Mouse (Mus musculus) MEL (cell line): ENCODE data around the gene 1700088E04Rik. TPM values are rescaled to one million over a fixed set of nuclear protein-coding genes. Genes with fewer than 3 reads are reported as not detected.

ENCODE experiments used
- DNase-seq: peaks from one replicate; pipeline ENCODE4 v3.0.0; 2011; ENCODE audit warnings: low read depth, low spot score
- H3K27ac ChIP-seq: 2 replicates; pipeline ENCODE4 v1.5.1; 2012; ENCODE audit warnings: low read depth, mild to moderate bottlenecking, control low read depth, low read length, moderate library complexity; ENCODE audit not compliant: control insufficient read depth
- H3K27me3 ChIP-seq, 2 experiments: fragments of 150-350 bp in 1 of 2; sonication (generic) in 1 of 2; 2 replicates each; pipeline ENCODE4 v1.6.1; 2012; ENCODE audit warnings: low read length in 2 of 2, mild to moderate bottlenecking in 2 of 2, improper control_type of control experiment in 1 of 2, moderate library complexity in 1 of 2; ENCODE audit not compliant: insufficient read depth in 2 of 2, control insufficient read depth in 1 of 2
- H3K36me3 ChIP-seq, 2 experiments: 2 replicates each; pipeline ENCODE4 v1.6.1; 2012 to 2014; ENCODE audit warnings: low read length in 2 of 2, improper control_type of control experiment in 1 of 2, inconsistent platforms in 1 of 2, mild to moderate bottlenecking in 1 of 2; ENCODE audit not compliant: insufficient read depth in 2 of 2, control insufficient read depth in 1 of 2
- H3K4me1 ChIP-seq, 2 experiments: fragments of 150-350 bp in 1 of 2; sonication (generic) in 1 of 2; 2 replicates each; pipeline ENCODE4 v1.6.1; 2012; ENCODE audit warnings: low read length in 2 of 2, improper control_type of control experiment in 1 of 2, mild to moderate bottlenecking in 1 of 2; ENCODE audit not compliant: insufficient read depth in 2 of 2, control insufficient read depth in 1 of 2
- H3K4me3 ChIP-seq, 2 experiments: fragments of 150-350 bp in 1 of 2; sonication (generic) in 1 of 2; 2 replicates each; pipeline ENCODE4 v1.5.1; 2012; ENCODE audit warnings: low read depth in 2 of 2, low read length in 2 of 2, mild to moderate bottlenecking in 2 of 2, moderate library complexity in 2 of 2, control low read depth in 1 of 2, improper control_type of control experiment in 1 of 2; ENCODE audit not compliant: control insufficient read depth in 1 of 2, insufficient read depth in 1 of 2
- H3K79me2 ChIP-seq: 2 replicates; pipeline ENCODE4 v1.6.1; 2012; ENCODE audit warnings: mild to moderate bottlenecking, low read length, moderate library complexity; ENCODE audit not compliant: control insufficient read depth, poor library complexity, insufficient read depth
- H3K9ac ChIP-seq: 2 replicates; pipeline ENCODE4 v1.6.1; 2012; ENCODE audit warnings: low read depth, mild to moderate bottlenecking, control low read depth, low read length, moderate library complexity; ENCODE audit not compliant: control insufficient read depth, poor library complexity, severe bottlenecking
- H3K9me3 ChIP-seq: fragments of 150-350 bp; sonication (generic); replicated peaks from 2 replicates; pipeline ENCODE4 v1.6.1; 2012; ENCODE audit warnings: mild to moderate bottlenecking, low read length, improper control_type of control experiment, moderate library complexity; ENCODE audit not compliant: insufficient read depth
- BHLHE40 ChIP-seq: IDR thresholded peaks from 2 replicates; pipeline ENCODE4 v1.6.1; 2012; ENCODE audit warnings: low read depth, mild to moderate bottlenecking, inconsistent platforms, low read length, improper control_type of control experiment, borderline replicate concordance
- CHD1 ChIP-seq: IDR thresholded peaks from 2 replicates; pipeline ENCODE4 v1.6.1; 2012; ENCODE audit warnings: low read depth, mild to moderate bottlenecking, inconsistent platforms, low read length, improper control_type of control experiment
- CHD2 ChIP-seq: IDR thresholded peaks from 2 replicates; pipeline ENCODE4 v1.6.1; 2011; ENCODE audit warnings: low read length, improper control_type of control experiment
- E2F4 ChIP-seq: IDR thresholded peaks from 2 replicates; pipeline ENCODE4 v1.6.1; 2011; ENCODE audit warnings: low read depth, low read length, improper control_type of control experiment, borderline replicate concordance
- ELF1 ChIP-seq: IDR thresholded peaks from 2 replicates; pipeline ENCODE4 v1.6.1; 2014; ENCODE audit warnings: low read depth, mild to moderate bottlenecking, inconsistent platforms, low read length, improper control_type of control experiment, moderate library complexity
- GATA1 ChIP-seq: IDR thresholded peaks from 2 replicates; pipeline ENCODE4 v1.6.1; 2011; ENCODE audit warnings: low read depth, low read length, improper control_type of control experiment
- HCFC1 ChIP-seq: IDR thresholded peaks from 2 replicates; pipeline ENCODE4 v1.6.1; 2012; ENCODE audit warnings: low read depth, mild to moderate bottlenecking, inconsistent platforms, low read length, improper control_type of control experiment, moderate library complexity
- JUND ChIP-seq: IDR thresholded peaks from 2 replicates; pipeline ENCODE4 v1.6.1; 2011; ENCODE audit warnings: low read depth, mild to moderate bottlenecking, improper control_type of control experiment, low read length
- KAT2A ChIP-seq: conservative IDR thresholded peaks from 2 replicates; pipeline ENCODE4 v1.6.1; 2012; ENCODE audit warnings: low read depth, low read length, improper control_type of control experiment, inconsistent platforms
- MAFK ChIP-seq: IDR thresholded peaks from 2 replicates; pipeline ENCODE4 v1.6.1; 2011; ENCODE audit warnings: low read depth, mild to moderate bottlenecking, low read length, improper control_type of control experiment, borderline replicate concordance
- MEF2A ChIP-seq: IDR thresholded peaks from 2 replicates; pipeline ENCODE4 v1.6.1; 2014; ENCODE audit warnings: low read depth, mild to moderate bottlenecking, inconsistent platforms, low read length, improper control_type of control experiment; ENCODE audit not compliant: poor library complexity, insufficient replicate concordance, severe bottlenecking; ENCODE audit errors: extremely low read depth
- MYB ChIP-seq: IDR thresholded peaks from 2 replicates; pipeline ENCODE4 v1.6.1; 2011; ENCODE audit warnings: mild to moderate bottlenecking, low read depth, low read length, improper control_type of control experiment
- MYC ChIP-seq: IDR thresholded peaks from 2 replicates; pipeline ENCODE4 v1.6.1; 2011; ENCODE audit warnings: low read depth, mild to moderate bottlenecking, low read length, improper control_type of control experiment, moderate library complexity
- NELFE ChIP-seq: IDR thresholded peaks from 2 replicates; pipeline ENCODE4 v1.6.1; 2011; ENCODE audit warnings: low read depth, low read length, improper control_type of control experiment
- NRF1 ChIP-seq: IDR thresholded peaks from 2 replicates; pipeline ENCODE4 v1.6.1; 2014; ENCODE audit warnings: low read depth, mild to moderate bottlenecking, inconsistent platforms, low read length, improper control_type of control experiment, moderate library complexity; ENCODE audit not compliant: poor library complexity, insufficient read depth, severe bottlenecking
- POLR2A ChIP-seq, 2 experiments: IDR thresholded peaks; 2 replicates each; pipeline ENCODE4 v1.6.1; 2011 to 2012; ENCODE audit warnings: low read length in 2 of 2, mild to moderate bottlenecking in 2 of 2, control low read depth in 1 of 2, improper control_type of control experiment in 1 of 2, low read depth in 1 of 2, moderate library complexity in 1 of 2; ENCODE audit not compliant: control insufficient read depth in 1 of 2, insufficient read depth in 1 of 2, poor library complexity in 1 of 2
- RAD21 ChIP-seq: IDR thresholded peaks from 2 replicates; pipeline ENCODE4 v1.6.1; 2011; ENCODE audit warnings: mild to moderate bottlenecking, low read depth, low read length, improper control_type of control experiment
- RCOR1 ChIP-seq: IDR thresholded peaks from 2 replicates; pipeline ENCODE4 v1.6.1; 2012; ENCODE audit warnings: low read depth, mild to moderate bottlenecking, inconsistent platforms, low read length, improper control_type of control experiment
- SIN3A ChIP-seq: IDR thresholded peaks from 2 replicates; pipeline ENCODE4 v1.6.1; 2012; ENCODE audit warnings: low read length, improper control_type of control experiment, inconsistent platforms
- SMC3 ChIP-seq: IDR thresholded peaks from 2 replicates; pipeline ENCODE4 v1.6.1; 2011; ENCODE audit warnings: low read depth, low read length, improper control_type of control experiment
- TAL1 ChIP-seq: IDR thresholded peaks from 2 replicates; pipeline ENCODE4 v1.6.1; 2012; ENCODE audit warnings: mild to moderate bottlenecking, inconsistent platforms, low read length, moderate library complexity, mixed read lengths
- TBP ChIP-seq: IDR thresholded peaks from 2 replicates; pipeline ENCODE4 v1.8.0; 2011; ENCODE audit warnings: low read depth, low read length, improper control_type of control experiment
- TCF12 ChIP-seq: IDR thresholded peaks from 2 replicates; pipeline ENCODE4 v1.6.1; 2014; ENCODE audit warnings: low read depth, mild to moderate bottlenecking, inconsistent platforms, low read length, improper control_type of control experiment, moderate library complexity
- UBTF ChIP-seq: IDR thresholded peaks from 2 replicates; pipeline ENCODE4 v1.6.1; 2012; ENCODE audit warnings: low read depth, mild to moderate bottlenecking, inconsistent platforms, low read length, improper control_type of control experiment, moderate library complexity, borderline replicate concordance; ENCODE audit not compliant: insufficient read depth
- USF1 ChIP-seq: IDR thresholded peaks from 2 replicates; pipeline ENCODE4 v1.6.1; 2014; ENCODE audit warnings: low read depth, mild to moderate bottlenecking, inconsistent platforms, low read length, improper control_type of control experiment, moderate library complexity
- USF2 ChIP-seq, 2 experiments: IDR thresholded peaks; 2 replicates each; pipeline ENCODE4 v1.6.1; 2011 to 2012; ENCODE audit warnings: improper control_type of control experiment in 2 of 2, low read length in 2 of 2, borderline replicate concordance in 1 of 2, inconsistent platforms in 1 of 2, low read depth in 1 of 2, mild to moderate bottlenecking in 1 of 2; ENCODE audit not compliant: insufficient read depth in 1 of 2
- ZC3H11A ChIP-seq: IDR thresholded peaks from 2 replicates; pipeline ENCODE4 v1.6.1; 2012; ENCODE audit warnings: low read depth, mild to moderate bottlenecking, inconsistent platforms, low read length, improper control_type of control experiment
- ZKSCAN1 ChIP-seq: IDR thresholded peaks from 2 replicates; pipeline ENCODE4 v1.6.1; 2012; ENCODE audit warnings: low read depth, mild to moderate bottlenecking, inconsistent platforms, low read length, improper control_type of control experiment, moderate library complexity
- ZMIZ1 ChIP-seq: IDR thresholded peaks from 2 replicates; pipeline ENCODE4 v1.6.1; 2012; ENCODE audit warnings: low read depth, mild to moderate bottlenecking, inconsistent platforms, low read length, improper control_type of control experiment, moderate library complexity
- ZNF384 ChIP-seq: IDR thresholded peaks from 2 replicates; pipeline ENCODE4 v1.6.1; 2012; ENCODE audit warnings: low read depth, mild to moderate bottlenecking, inconsistent platforms, low read length, improper control_type of control experiment
- polyA plus RNA-seq, 2 experiments: library from polyadenylated mRNA; stranded (reverse) in 1 of 2; unstranded in 1 of 2; fragments of >175 nt in 1 of 2; fragments of >200 nt in 1 of 2; gene quantifications; 2 replicates each; pipeline versions ENCODE4 v1.2.1 to v1.2.4; 2012; ENCODE audit warnings: low replicate concordance in 2 of 2, low read depth in 1 of 2; ENCODE audit not compliant: insufficient read length in 2 of 2, insufficient read depth in 1 of 2, missing spikeins in 1 of 2
- total RNA-seq: library from RNA; depleted of rRNA; stranded (reverse); fragments of 300-350 nt; gene quantifications from 2 replicates; pipeline ENCODE4 v1.2.3, GENCODE M21; 2012

The 1700088E04Rik gene
- total and polyA plus RNA-seq, 3 experiments, result 4.9 to 9.3 TPM; not detected in 1

GRCm38 (mm10) chr15:79127101-79127500 is 14.0 kb downstream of the 1700088E04Rik start:
- Histone ChIP-seq H3K4me1 (no peaks in the 10 kb centered on the region), H3K4me3 (no peak overlapping the region), H3K79me2 (no peaks in the 10 kb centered on the region), H3K27ac (no peak overlapping the region), H3K9ac (no peak overlapping the region), H3K27me3 (no peaks in the 10 kb centered on the region), H3K9me3 (no peaks in the 10 kb centered on the region), H3K36me3 (peaks cover 0 to 3% of the 10 kb centered on the region in 2 experiments; a peak in 1 of 4 replicates)
- DNase-seq, result no peak
- TF ChIP-seq UBTF (no peak), JUND (no peak), MAFK (no peak), MYB (no peak)

- Histone ChIP-seq H3K4me1 (no peaks in the 10 kb centered on the region), H3K9ac (no peak overlapping the region), H3K4me3 (no peak overlapping the region), H3K27ac (no peak overlapping the region), H3K27me3 (no peaks in the 10 kb centered on the region), H3K9me3 (no peaks in the 10 kb centered on the region), H3K79me2 (no peaks in the 10 kb centered on the region), H3K36me3 (peaks cover 0 to 3% of the 10 kb centered on the region in 2 experiments; a peak in 1 of 4 replicates)
- DNase-seq, result peak; percentile 72
- TF ChIP-seq ZC3H11A (0 out of 2 replicates have a peak, but pooled peaks have one; percentile 15), ELF1 (no peak), RAD21 (peak; percentile 17), BHLHE40 (0 out of 2 replicates have a peak, but pooled peaks have one; percentile 7), CHD2 (no peak), RCOR1 (no peak), KAT2A (no peak), USF1 (no peak), USF2 (IDR thresholded peaks at IDR 0.05; ENCODE audit: borderline replicate concordance in 1 of 2, insufficient read depth in 1 of 2, low read depth in 1 of 2, low read length in 2 of 2) (no peak), NELFE (no peak), E2F4 (no peak), HCFC1 (no peak), MYB (no peak), SIN3A (no peak), CHD1 (no peak), ZMIZ1 (no peak), GATA1 (no peak), MEF2A (no peak), NRF1 (no peak), ZKSCAN1 (no peak), TBP (no peak), POLR2A (IDR thresholded peaks at IDR 0.05; ENCODE audit: control insufficient read depth in 1 of 2, insufficient read depth in 1 of 2, low read depth in 1 of 2, low read length in 2 of 2, poor library complexity in 1 of 2) (no peak), TCF12 (no peak), UBTF (no peak), TAL1 (no peak), ZNF384 (no peak), SMC3 (peak; percentile 55), MYC (no peak)
Observed at GRCm38 (mm10) chr15:79126217-79126932, 14.7 kb downstream of the 1700088E04Rik start.
